Mouse (Mus musculus) frontal cortex, postnatal 10 days (tissue): ENCODE measurements at regions not wholly inside any gene's neighbourhood (a gene's known extent, or its start where the extent isn't known, plus 50 kb on each side); places are given as distances from the start of the nearest gene placed in this dataset.

ENCODE experiments used
- DNase-seq, 2 experiments: peaks; one replicate each; pipeline ENCODE4 v3.0.0; 2022; ENCODE audit warnings: low spot score in 2 of 2, mixed read lengths in 1 of 2

DNA sequence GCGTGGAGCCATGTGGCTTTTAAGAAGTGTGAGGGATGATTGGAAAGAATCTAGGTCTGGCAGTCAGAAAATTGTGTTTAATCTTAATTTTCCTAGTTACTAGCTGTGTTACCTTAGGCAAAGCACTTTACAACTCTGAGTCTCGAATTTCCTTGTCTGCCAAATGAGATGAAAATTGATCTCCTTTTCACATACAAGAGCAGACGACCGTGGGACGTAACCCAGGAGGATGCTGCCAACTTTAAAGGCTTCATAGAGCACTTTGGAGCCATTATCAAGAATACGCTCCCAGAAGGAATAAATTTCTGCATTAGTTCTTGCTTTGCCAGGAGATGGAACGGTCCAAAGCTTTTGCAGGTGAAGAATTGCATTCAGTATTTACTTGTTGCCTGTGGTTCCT is 457.6 kb downstream of the Bcl11a start:
- no peak for DNase-seq

DNA sequence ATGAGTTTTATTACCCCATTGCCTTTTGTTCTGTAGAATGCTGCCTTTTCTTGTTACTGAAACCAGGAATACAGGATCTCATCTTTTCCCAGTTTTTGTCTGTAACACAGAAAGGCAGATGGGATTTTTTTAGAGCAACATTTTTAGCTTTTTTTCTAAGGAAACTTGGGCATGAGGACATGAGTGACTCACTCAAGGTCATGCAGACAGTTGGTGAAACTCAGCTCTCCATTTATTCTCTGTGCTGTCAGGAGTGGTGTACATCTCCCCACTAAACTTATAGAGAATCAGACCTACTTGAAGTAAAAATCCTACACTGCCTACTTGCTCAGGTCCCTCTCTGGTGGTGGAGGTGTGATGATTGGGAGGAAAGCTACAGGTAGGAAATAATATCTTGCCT is 459.9 kb downstream of the Bcl11a start:
- DNase-seq, result no peak

DNA sequence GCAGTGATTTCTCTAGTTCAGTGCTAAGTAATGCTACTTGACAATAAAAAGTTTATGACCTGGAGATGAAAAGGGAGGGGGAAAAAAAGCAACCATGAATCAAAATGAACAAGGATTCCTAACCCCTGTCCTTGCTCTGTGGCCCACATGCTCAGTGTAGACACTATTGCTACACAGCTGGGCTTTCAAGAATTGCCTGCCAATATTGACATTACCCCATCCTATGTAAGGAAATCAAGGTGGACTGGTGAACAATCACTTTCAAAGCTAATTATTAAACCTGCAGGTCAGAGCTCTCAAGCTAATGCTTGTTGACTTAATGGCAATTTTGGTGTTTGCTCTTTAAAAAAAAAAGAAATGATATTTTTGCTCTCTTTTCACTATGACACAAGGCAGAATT is 491.8 kb downstream of the Bcl11a start:
- DNase-seq, result no peak

DNA sequence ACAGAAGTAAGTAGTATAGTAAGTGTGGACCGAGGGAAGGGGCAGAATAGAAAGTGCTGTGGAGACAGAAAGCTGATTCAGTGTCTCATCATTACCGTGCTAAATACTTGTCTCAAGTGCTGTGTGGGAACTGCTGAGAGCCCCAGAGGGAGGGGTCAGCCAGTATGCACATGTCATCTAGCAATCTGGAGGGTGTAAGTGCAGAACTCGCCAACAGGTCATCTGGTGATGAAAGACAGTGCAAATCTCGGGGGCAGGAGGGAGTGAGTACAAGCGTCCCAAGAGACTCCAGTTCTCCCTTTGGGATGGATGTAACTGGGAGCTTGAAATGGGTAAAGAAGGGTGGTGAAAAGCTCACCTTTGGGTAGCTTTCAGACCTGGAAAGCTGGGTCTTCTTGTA is 535.7 kb downstream of the Bcl11a start:
- no peak for DNase-seq

DNA sequence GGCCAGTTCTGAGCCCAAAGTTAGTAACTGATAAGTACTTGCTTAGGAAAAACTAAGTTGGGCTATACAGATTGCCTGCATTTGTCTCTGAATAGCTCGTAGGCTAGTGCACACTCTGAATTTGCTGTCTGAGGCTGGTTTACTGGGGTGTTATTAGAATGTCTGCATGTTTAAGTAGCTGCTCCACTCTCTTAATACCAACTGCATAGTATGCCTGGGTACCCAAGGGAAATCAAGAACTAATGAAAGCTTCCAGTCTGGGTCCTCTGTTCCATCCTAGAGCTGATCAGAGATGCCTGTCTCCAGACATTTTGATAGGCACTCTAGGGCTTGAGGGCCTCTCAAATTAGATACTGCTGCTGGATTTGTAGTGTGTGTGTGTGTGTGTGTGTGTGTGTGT is 537.6 kb downstream of the Bcl11a start:
- DNase-seq, result no peak

DNA sequence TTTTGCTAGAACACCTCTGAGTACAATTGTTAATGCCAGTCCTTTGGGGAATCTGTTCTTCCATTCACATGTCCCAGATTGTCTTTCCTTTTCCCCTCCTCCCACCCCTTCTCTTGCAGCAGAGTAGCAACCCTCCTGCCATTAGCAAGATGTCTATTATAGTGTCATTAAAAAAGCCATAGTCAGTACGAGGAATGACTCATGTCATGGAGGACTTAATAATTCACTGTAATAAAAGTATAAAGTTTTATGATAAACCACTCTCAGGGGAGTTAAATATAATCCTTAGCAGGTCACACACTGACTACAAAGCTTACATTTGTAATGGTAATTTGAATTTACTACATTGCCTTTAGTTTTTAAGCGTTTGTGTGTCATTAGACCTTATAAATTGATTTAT is 540.7 kb downstream of the Bcl11a start:
- DNase-seq, result no peak

DNA sequence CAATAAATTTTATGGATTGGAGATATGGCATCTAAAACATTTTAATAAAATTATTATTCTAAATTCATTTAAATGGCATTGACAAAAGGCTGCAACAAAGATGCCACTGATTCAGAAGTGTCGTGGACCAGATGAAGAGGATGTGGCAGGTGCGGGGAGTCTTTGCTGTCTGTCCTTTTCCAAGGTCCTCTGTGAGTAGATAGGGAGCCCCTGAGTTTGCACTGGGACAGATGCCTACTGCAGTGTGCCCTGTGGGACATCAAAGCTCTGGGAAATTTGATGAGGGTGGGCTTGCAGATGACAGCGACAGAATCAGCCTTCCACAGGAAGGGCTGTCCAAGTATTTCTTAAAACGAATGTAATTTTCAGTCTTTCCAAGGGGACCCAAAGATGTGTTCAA is 541.2 kb downstream of the Bcl11a start:
- no peak for DNase-seq

DNA sequence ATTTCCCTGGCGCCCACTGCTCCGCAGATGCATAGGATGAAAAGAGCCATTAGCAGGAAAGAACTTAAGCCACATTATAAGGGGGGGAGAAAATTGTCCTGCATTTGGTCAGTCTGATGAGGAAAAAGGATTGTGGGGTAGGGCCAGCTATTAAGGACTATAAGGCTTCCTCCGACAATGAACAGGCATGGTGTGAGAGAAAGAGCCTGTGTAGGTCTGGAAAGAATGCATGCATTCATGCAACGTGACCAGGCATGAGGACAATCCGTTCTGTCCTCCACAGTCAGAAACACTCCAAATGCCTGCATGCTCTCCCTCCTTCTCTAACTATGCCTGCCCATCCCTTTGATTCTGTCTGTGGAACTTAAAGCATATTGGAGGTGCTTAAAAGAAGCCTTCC is 550.8 kb downstream of the Bcl11a start:
- no peak for DNase-seq

DNA sequence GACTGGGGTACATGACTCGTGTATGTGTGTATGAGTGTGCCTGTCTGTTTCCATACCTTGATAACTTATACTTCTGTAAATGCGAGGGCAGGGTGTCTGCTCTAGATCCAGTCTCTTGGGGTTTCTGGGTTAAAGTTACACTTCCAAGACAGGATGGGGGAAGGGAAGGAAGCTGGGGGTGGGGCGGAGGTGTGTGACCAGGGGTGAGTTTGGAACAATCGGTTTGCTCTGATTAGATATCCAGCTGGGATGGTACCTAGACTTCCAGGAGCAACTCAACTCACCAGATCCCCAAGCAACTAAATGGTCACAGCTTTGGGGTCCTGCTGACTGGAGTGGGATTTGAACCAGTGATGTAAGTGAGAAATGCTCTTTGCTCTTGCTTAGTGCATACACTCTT is 551.6 kb downstream of the Bcl11a start:
- no peak for DNase-seq

DNA sequence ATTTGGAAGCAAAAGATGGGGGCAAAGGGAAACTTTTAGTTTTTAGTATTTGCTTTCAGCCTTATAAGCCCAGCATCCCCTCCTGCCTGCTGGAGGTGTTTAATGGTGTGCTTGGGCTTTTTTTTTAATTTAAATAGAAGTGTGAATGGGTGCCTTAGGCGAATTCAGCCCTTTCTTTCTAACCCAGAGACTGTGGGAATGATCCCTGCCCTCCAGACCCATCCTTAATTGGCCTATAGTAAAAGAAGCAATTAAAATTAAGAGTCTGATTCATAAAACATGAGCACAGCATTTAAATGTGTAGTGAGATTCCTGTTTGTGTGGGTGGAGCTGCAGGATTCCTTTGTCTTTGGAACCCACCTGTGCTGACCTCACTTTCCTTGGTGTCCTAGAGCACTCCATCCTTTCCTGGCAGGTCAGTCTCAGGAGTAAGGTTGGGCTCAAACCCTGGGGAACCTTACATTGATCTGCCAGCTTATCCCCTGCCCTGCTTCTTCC is 552.6 kb downstream of the Bcl11a start:
- no peak for DNase-seq

DNA sequence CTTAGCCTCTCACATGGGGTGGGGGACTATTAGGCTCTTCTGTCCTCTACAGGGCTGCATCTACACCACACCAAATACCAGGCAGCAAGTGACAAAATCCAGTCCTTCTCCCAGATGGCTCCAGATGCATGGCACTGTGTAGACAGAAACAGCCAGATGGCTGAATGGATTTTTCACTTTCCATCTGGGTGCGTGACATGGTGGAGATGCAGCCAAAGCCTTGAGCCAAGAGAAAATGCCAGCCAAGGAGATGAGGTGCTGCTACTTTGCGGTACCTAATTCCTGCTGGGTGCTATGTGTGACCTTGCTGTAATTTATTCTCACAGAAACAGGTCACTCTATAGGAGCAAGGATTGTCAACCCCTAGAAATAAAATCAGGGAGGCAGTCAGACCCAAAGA is 553.8 kb downstream of the Bcl11a start:
- DNase-seq, result no peak

DNA sequence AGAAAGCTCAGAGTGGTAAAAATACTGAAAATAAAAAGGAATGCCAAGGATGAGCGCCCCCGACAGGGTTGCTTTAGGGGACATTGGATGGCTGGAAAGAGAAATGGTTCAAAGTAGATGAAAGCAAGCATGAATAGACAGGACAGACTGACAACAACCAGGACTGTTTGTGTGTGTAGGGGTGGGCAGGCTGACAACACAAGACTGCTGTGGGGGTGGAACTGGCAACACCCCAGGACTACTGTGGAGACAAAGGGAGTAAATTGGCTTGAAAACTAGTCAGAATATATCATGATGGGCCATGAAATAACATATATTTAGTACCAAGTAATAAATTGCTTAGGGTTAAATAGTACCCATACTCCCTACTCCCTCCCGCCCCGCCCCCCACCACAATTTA is 558.9 kb downstream of the Bcl11a start:
- DNase-seq, result no peak

DNA sequence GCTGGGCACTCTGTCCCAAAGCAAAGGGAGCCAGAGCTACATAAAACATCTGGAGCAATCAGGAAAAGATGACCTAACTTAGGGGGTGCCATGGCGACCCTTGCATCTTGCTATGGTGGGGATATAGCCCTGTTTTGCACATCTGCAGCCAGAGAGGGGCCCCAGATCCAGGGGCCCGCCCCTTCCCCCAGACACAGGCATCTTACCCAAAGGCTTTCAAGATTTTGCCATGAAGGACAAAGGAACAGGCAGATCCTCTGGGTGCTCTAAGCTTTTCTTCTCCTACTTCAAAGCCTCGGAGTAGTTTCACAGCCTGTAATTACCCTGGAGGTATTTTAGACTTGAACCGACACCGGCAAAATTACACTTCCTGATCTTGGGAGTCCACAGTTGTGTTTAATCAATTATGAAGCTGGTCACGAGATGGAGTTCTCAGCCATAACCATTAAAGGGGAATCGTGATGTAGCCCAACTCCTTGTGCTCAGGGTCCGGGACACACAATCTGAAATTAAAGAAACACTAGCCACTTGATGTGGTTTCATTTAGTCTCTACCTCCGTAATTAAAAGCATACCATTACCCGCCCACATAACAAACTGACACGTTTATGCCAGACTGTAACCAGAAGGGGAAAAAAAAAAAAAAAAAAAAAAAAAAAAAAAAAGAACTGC is 565.7 kb downstream of the Bcl11a start:
- DNase-seq, result no peak

DNA sequence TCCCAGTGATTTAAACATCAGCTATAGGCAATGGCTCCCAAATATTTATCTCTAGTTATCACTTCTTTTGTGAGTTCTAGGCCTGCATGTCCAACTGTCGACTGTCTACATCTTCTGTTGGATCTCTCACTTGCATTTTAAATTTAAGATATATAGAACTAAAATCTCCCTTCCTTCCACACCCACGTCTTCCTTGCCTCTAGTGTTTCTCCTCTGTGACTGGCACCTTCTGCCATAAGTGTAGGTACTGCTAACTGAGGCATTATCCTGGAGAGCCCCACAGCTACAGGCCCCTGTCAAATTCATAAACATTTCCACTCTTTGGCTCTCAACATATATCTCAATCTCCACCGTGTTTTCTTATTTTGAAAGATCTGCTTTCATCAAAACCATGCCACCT is 575.0 kb downstream of the Bcl11a start:
- no peak for DNase-seq

DNA sequence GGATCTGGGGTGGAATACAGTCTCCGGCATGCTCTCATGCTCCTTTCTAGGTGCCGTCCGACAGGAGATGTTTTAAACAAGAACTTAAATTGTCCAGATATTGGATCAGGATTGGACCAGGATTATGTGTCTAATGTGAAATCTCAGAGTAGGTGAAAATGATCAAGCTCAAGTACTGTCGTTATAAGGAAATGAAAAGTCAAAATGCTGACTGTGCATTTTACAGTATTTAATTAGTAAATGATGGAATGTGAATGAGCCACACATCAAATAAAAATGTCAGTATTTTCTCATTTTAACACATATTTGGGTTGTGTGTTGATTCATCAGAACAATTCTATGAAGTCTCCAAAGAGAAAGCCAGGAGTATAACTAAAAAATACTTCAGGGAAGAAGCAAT is 586.2 kb downstream of the Bcl11a start:
- DNase-seq, result no peak

DNA sequence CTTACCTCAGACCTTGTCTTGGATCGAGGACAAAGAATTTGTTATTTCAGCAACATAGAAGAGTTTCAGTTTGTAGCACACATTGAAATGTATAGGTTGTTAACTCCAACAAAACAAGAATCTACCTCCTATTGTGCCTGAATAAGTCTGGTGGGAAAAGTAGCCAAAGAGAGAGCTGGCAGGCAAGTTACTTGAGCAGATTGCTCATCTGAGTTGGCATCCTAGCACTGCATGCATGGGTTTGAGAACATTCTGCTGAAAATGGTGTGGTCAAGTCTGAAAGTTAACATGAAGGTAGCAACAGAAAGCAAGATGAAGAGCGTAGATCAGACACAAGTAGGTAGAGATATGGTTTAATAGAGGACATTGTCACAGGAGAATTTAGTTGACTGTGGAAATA is 587.5 kb downstream of the Bcl11a start:
- DNase-seq, result no peak

DNA sequence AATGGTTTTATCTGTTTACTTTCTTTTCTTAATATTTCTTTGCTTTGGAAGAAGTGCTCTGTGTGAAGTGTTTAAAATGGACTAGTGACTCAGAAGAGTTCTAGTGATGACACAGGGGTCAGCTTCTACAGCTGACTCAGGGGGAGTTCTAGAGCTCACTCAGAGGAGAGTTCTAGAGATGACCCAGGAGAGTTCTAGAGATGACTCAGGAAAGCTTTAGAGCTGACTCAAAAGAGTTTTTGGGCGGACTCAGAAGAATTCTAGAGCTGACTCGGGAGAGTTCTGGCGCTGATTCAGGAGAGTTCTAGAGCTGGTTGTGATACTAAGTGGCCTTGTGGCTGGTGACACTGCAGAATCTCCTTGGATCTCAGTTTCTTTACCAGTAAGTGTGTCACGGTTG is 593.8 kb downstream of the Bcl11a start:
- DNase-seq, result no peak

DNA sequence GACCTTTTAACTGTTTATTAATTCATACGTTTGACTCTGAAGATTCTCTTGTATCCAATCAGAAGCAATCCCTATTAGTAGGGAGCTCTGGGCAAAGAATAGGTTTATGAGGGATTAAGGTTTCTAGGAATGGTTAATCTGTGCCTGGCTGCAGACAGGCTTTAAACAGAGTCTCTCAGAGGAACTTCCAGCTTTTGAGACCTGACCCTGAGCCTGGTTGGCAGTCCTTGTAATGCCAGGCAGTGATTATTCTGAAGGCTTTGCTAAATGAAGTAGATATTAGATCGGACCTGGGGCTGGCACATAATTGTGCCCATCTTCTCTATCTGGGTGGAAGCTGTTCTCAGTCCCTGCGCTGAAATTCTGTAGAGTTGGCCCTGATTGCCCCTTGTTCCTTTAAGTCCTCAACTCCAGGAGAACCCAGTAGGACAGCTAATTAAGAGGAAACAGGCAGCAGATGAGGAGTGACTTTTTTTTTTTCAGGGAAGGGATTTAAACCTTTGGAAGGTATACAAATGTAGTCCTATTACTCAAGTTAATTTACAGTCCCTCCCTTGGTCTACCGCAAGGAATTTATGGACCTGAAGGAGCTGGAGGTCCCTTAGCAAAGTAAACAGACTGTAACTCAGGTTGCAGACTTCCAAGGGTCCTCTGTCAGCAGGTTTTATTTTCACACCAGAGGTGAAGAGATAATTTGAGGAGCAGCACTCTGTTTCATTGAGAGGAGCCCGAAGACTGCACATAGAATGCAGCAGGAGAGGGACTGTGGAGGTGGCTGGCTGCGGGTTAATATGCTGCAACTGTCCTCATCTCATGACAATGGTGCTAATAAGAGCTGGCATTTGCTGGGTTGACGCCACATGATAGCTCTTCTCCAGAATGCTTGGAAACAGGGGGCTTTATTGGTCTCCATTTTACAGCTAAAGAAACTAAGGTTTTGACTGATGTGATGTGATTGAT is 595.7 kb downstream of the Bcl11a start:
- no peak for DNase-seq

DNA sequence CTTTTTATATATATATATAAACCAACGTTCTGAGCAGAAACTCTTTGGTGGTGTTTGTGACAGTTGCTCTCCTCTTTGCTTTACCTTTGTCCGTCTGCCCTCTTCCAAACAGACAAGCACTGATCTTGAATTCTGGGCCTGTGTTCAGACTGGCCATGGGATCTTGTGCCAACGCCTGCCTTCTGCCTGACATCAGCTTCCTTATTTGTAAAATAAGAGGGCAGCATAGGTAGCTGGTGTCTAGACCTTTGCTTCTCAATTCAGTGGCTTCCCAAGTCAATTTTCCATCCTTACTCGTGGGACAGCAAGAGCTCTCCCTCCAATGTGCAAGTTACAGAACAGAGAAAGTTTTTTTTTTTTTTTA is 596.3 kb downstream of the Bcl11a start:
- no peak for DNase-seq

DNA sequence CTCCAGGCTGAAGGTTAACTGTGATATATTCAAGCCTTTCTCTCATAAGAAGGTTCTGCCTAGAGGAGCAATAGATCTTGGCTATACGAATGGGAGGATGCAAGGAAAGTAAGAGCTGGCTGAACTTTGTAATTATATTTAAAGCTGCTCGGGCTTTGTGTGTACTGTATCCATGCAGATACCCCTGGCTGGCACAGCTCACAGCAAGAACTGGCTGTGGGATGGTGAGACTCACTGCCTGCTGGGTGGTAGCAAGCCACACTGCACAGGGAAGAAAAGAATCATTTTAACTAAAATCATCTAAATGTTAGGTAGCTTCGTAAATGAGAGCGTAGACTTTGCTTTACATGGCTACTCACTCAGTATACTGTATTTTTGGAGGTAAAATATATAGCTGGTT is 599.2 kb downstream of the Bcl11a start:
- DNase-seq, result no peak

DNA sequence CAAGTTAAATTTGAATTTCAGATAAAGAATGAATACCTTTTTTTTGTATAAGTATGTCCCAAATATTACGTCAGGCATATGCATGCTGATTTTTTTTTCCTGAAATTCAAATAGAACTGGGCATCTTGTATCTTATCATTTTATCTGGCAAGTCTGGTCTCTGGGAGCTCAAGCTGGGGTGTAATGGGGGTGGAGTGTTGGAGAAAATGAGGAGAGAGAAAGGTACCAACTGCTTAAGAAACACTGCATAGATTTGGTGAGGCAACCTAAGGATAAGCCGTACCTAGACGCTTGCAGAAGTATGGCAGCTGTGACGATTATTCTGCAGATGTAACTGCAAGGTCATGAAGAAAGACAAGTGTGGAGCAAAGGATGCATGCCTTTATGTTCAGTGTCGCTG is 601.7 kb downstream of the Bcl11a start:
- DNase-seq, result no peak

DNA sequence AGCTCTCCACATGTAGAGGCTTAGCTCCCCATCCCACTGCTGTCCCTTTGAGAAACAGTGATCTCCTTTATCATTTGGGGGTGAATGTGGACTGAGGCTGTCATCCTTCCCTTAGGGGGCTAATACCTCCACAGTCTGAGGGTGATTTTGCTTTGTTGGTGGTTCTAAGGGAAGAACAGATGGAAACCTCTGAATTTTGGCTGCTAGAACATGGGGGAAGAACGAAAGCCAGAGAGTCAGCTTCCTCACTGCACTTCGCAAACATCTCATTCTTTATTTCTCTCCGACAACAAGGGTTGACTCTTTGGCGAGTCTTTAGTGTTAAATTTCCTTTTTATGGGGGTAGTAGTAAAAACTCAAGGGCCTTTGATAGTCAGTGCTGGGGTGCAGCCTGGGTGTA is 604.6 kb downstream of the Bcl11a start:
- DNase-seq, result no peak
